ENCODE assay signal across 8 mouse cellular contexts in the genomic region with DNA sequence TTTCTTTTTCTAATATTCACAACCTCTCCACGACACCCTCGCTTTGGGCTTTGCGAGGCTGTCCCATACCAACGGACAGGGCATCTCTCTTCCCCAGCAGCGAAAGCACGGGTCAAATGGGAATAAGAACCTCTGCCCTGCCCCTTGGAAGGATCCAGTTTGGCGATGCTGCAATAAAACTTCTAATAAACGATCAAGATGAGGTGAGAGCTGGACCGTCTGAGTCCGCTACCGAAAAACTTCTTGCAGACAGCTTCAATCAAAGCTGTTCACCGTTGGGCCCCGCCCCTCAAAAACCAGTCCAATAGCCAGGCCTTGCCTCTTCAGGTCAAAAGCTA. TPM values are rescaled to one million over a fixed set of nuclear protein-coding genes. Genes with fewer than 3 reads are reported as not detected.
DNase-seq lines count a peak whose midpoint lies in the region; ATAC-seq and TF ChIP-seq lines count a peak whose summit lies in the region.

No protein-coding gene starts in this region.

- DNase-seq in lung, embryonic 14.5 days = no peak
- DNase-seq in lung, postnatal 36 days = no peak
- DNase-seq in limb, embryonic 10.5 days (ENCODE audit: low spot score) = no peak
- DNase-seq in embryo, embryonic 9.5 days (ENCODE audit: extremely low spot score) = no peak
- no peak for DNase-seq in cerebellum, postnatal 10 days
- DNase-seq in spleen, postnatal 14 days (ENCODE audit: low spot score in 2 of 2) = no peak

- no peak for TF ChIP-seq CTCF in lung, embryonic 14.5 days (IDR thresholded peaks at IDR 0.05; ENCODE audit: low read depth)

- peak overlapping the region; percentile 58 for H3K27ac ChIP-seq in lung, embryonic 14.5 days (ENCODE audit: low read depth)
- peak overlapping the region; percentile 97 for H3K27ac ChIP-seq in embryonic facial prominence, embryonic 15.5 days (replicated peaks)
- peak overlapping the region; percentile 96 for H3K27ac ChIP-seq in limb, embryonic 10.5 days
- peak overlapping the region; percentile 90 for H3K27ac ChIP-seq in neural tube, embryonic 15.5 days (replicated peaks)

- no peaks in the 10 kb centered on the region for H3K9me3 ChIP-seq in lung, embryonic 14.5 days (ENCODE audit: low read depth, low read length)
- no peaks in the 10 kb centered on the region for H3K9me3 ChIP-seq in embryonic facial prominence, embryonic 15.5 days (replicated peaks)
- no peaks in the 10 kb centered on the region for H3K9me3 ChIP-seq in limb, embryonic 10.5 days (replicated peaks)
- no peaks in the 10 kb centered on the region for H3K9me3 ChIP-seq in neural tube, embryonic 15.5 days (replicated peaks)

- peak overlapping the region; percentile 33 for H3K9ac ChIP-seq in lung, embryonic 14.5 days
- H3K9ac ChIP-seq in embryonic facial prominence, embryonic 15.5 days = peak overlapping the region; percentile 52; the same call in 1 of the 2 replicates
- peak overlapping the region; percentile 75 for H3K9ac ChIP-seq in neural tube, embryonic 15.5 days (replicated peaks)

- no peaks in the 10 kb centered on the region for H3K27me3 ChIP-seq in lung, embryonic 14.5 days (ENCODE audit: insufficient read depth, low read length)
- H3K27me3 ChIP-seq in embryonic facial prominence, embryonic 15.5 days = no peaks in the 10 kb centered on the region
- no peaks in the 10 kb centered on the region for H3K27me3 ChIP-seq in limb, embryonic 10.5 days (ENCODE audit: low read depth, poor library complexity, severe bottlenecking)
- no peaks in the 10 kb centered on the region for H3K27me3 ChIP-seq in neural tube, embryonic 15.5 days (replicated peaks)

- H3K4me3 ChIP-seq in lung, embryonic 14.5 days (ENCODE audit: low read depth, low read length) = peak overlapping the region; percentile 88
- peak overlapping the region; percentile 99 for H3K4me3 ChIP-seq in embryonic facial prominence, embryonic 15.5 days (replicated peaks)
- H3K4me3 ChIP-seq in limb, embryonic 10.5 days = peak overlapping the region; percentile 89
- peak overlapping the region; percentile 83 for H3K4me3 ChIP-seq in neural tube, embryonic 15.5 days (replicated peaks)

- ATAC-seq in lung, embryonic 14.5 days (ENCODE audit: insufficient read depth) = no peak
- no peak for ATAC-seq in embryonic facial prominence, embryonic 15.5 days (ENCODE audit: insufficient number of reproducible peaks, low FRiP score, low TSS enrichment, low read depth)
- ATAC-seq in neural tube, embryonic 15.5 days (ENCODE audit: low FRiP score) = no peak

- peaks cover 16% of the 10 kb centered on the region for H3K36me3 ChIP-seq in lung, embryonic 14.5 days (ENCODE audit: insufficient read depth)
- peaks cover 9% of the 10 kb centered on the region; the same call in 1 of the 2 replicates for H3K36me3 ChIP-seq in embryonic facial prominence, embryonic 15.5 days
- peaks cover 19% of the 10 kb centered on the region for H3K36me3 ChIP-seq in limb, embryonic 10.5 days
- peaks cover 6% of the 10 kb centered on the region; the same call in 1 of the 2 replicates for H3K36me3 ChIP-seq in neural tube, embryonic 15.5 days

- peak overlapping the region; percentile 82 for H3K4me2 ChIP-seq in lung, embryonic 14.5 days
- H3K4me2 ChIP-seq in embryonic facial prominence, embryonic 15.5 days (replicated peaks) = peak overlapping the region; percentile 59
- peak overlapping the region; percentile 89 for H3K4me2 ChIP-seq in neural tube, embryonic 15.5 days

- peaks cover 4% of the 10 kb centered on the region; the same call in 1 of the 2 replicates for H3K4me1 ChIP-seq in lung, embryonic 14.5 days (ENCODE audit: insufficient read depth)
- H3K4me1 ChIP-seq in embryonic facial prominence, embryonic 15.5 days = peaks cover 14% of the 10 kb centered on the region
- H3K4me1 ChIP-seq in limb, embryonic 10.5 days = peaks cover 10% of the 10 kb centered on the region
- peaks cover 16% of the 10 kb centered on the region for H3K4me1 ChIP-seq in neural tube, embryonic 15.5 days

- WGBS in lung, embryonic 14.5 days = under 1% methylated on average over 13 of the region's 13 CpGs
- under 1% methylated on average over 13 of the region's 13 CpGs for WGBS in embryonic facial prominence, embryonic 15.5 days
- WGBS in limb, embryonic 10.5 days = under 1% methylated on average over 13 of the region's 13 CpGs
- WGBS in neural tube, embryonic 15.5 days = 1% methylated on average over 13 of the region's 13 CpGs

RNA-seq across cellular contexts. Expression of gene Tbl2, which starts 0.8 kb away (rescaled TPM):
- 22.5 and 25.8 TPM in 2 replicates for polyA plus RNA-seq in lung, embryonic 14.5 days (2014; fragmentation: Nextera tagmentation; extraction: Ambion mirVana)
- 25.9 and 28.3 TPM in 2 replicates for polyA plus RNA-seq in embryonic facial prominence, embryonic 15.5 days (2015; fragmentation: Nextera tagmentation; extraction: Ambion mirVana)
- 19.4 and 30.7 TPM in 2 replicates for polyA plus RNA-seq in limb, embryonic 10.5 days (2016; fragmentation: Nextera tagmentation; extraction: Ambion mirVana)
- polyA plus RNA-seq in neural tube, embryonic 15.5 days (2015; fragmentation: Nextera tagmentation; extraction: Ambion mirVana) = 15.8 and 17.5 TPM in 2 replicates

RNA-seq across cellular contexts. Expression of gene Bcl7b, which starts 19.4 kb away (rescaled TPM):
- 50.2 and 52.0 TPM in 2 replicates for polyA plus RNA-seq in lung, embryonic 14.5 days (2014; fragmentation: Nextera tagmentation; extraction: Ambion mirVana)
- polyA plus RNA-seq in embryonic facial prominence, embryonic 15.5 days (2015; fragmentation: Nextera tagmentation; extraction: Ambion mirVana) = 48.9 and 51.2 TPM in 2 replicates
- polyA plus RNA-seq in limb, embryonic 10.5 days (2016; fragmentation: Nextera tagmentation; extraction: Ambion mirVana) = 44.5 and 45.4 TPM in 2 replicates
- polyA plus RNA-seq in neural tube, embryonic 15.5 days (2015; fragmentation: Nextera tagmentation; extraction: Ambion mirVana) = 44.6 and 46.4 TPM in 2 replicates

RNA-seq across cellular contexts. Expression of gene Baz1b, which starts 38.4 kb away (rescaled TPM):
- polyA plus RNA-seq in lung, embryonic 14.5 days (2014; fragmentation: Nextera tagmentation; extraction: Ambion mirVana) = 68.9 and 70.9 TPM in 2 replicates
- 36.2 and 42.4 TPM in 2 replicates for polyA plus RNA-seq in embryonic facial prominence, embryonic 15.5 days (2015; fragmentation: Nextera tagmentation; extraction: Ambion mirVana)
- polyA plus RNA-seq in limb, embryonic 10.5 days (2016; fragmentation: Nextera tagmentation; extraction: Ambion mirVana) = 58.1 and 68.3 TPM in 2 replicates
- polyA plus RNA-seq in neural tube, embryonic 15.5 days (2015; fragmentation: Nextera tagmentation; extraction: Ambion mirVana) = 23.6 and 27.1 TPM in 2 replicates

RNA-seq across cellular contexts. Expression of gene Mlxipl, which starts 59.0 kb away (rescaled TPM):
- 2.1 and 2.5 TPM in 2 replicates for polyA plus RNA-seq in lung, embryonic 14.5 days (2014; fragmentation: Nextera tagmentation; extraction: Ambion mirVana)
- polyA plus RNA-seq in embryonic facial prominence, embryonic 15.5 days (2015; fragmentation: Nextera tagmentation; extraction: Ambion mirVana) = 0.80 and 1.4 TPM in 2 replicates
- polyA plus RNA-seq in limb, embryonic 10.5 days (2016; fragmentation: Nextera tagmentation; extraction: Ambion mirVana) = 2.5 and 5.1 TPM in 2 replicates
- 0.79 and 0.84 TPM in 2 replicates for polyA plus RNA-seq in neural tube, embryonic 15.5 days (2015; fragmentation: Nextera tagmentation; extraction: Ambion mirVana)
